Mouse (Mus musculus) retina, embryonic 14.5 days (tissue): ENCODE measurements around the gene Sept9.
"Not testable (repeated sequence)": the region's sequence is repeated elsewhere in the genome, so short reads cannot be mapped to it uniquely, and the experiment has no call there.

Source experiments
- DNase-seq: peaks from one replicate; pipeline ENCODE4 v3.0.0-alpha.2; 2015; ENCODE audit warnings: low spot score

Sept9 gene

GRCm38 (mm10) chr11:117313446-117313845, 114.0 kb downstream of the Sept9 start:
- no peak for DNase-seq

- DNase-seq = no peak
Measured at GRCm38 (mm10) chr11:117314026-117314425, 114.6 kb downstream of the Sept9 start.

- no peak for DNase-seq
Measured at GRCm38 (mm10) chr11:117314520-117314919, 115.1 kb downstream of the Sept9 start.

- no peak for DNase-seq
Measured at GRCm38 (mm10) chr11:117315309-117315708, 115.8 kb downstream of the Sept9 start.

GRCm38 (mm10) chr11:117316441-117317331, 117.2 kb downstream of the Sept9 start:
- peak; percentile 42 for DNase-seq

GRCm38 (mm10) chr11:117317429-117318101, 118.1 kb downstream of the Sept9 start:
- DNase-seq = peak; percentile 64

- peak; percentile 37 for DNase-seq
Measured at GRCm38 (mm10) chr11:117318202-117318601, 118.7 kb downstream of the Sept9 start.

GRCm38 (mm10) chr11:117318731-117319542, 119.5 kb downstream of the Sept9 start:
- DNase-seq = no peak

- DNase-seq = peak; percentile 47
Measured at GRCm38 (mm10) chr11:117319543-117320335, 120.3 kb downstream of the Sept9 start.

GRCm38 (mm10) chr11:117320482-117320881, 121.0 kb downstream of the Sept9 start:
- no peak for DNase-seq

GRCm38 (mm10) chr11:117321311-117321971, 122.0 kb downstream of the Sept9 start:
- no peak for DNase-seq

GRCm38 (mm10) chr11:117322311-117322710, 122.8 kb downstream of the Sept9 start:
- no peak for DNase-seq

- no peak for DNase-seq
Measured at GRCm38 (mm10) chr11:117322730-117323579, 123.5 kb downstream of the Sept9 start.

- no peak for DNase-seq
Measured at GRCm38 (mm10) chr11:117323976-117324574, 124.6 kb downstream of the Sept9 start.

- DNase-seq = not testable (repeated sequence)
Measured at GRCm38 (mm10) chr11:117324718-117325117, 125.3 kb downstream of the Sept9 start.

- no peak for DNase-seq
Measured at GRCm38 (mm10) chr11:117325131-117325467, 125.6 kb downstream of the Sept9 start.

- DNase-seq = no peak
Measured at GRCm38 (mm10) chr11:117325468-117326139, 126.1 kb downstream of the Sept9 start.

GRCm38 (mm10) chr11:117326140-117326725, 126.8 kb downstream of the Sept9 start:
- no peak for DNase-seq
